Mouse (Mus musculus): ENCODE results near the gene Acsl5.

Gene Acsl5

DNA sequence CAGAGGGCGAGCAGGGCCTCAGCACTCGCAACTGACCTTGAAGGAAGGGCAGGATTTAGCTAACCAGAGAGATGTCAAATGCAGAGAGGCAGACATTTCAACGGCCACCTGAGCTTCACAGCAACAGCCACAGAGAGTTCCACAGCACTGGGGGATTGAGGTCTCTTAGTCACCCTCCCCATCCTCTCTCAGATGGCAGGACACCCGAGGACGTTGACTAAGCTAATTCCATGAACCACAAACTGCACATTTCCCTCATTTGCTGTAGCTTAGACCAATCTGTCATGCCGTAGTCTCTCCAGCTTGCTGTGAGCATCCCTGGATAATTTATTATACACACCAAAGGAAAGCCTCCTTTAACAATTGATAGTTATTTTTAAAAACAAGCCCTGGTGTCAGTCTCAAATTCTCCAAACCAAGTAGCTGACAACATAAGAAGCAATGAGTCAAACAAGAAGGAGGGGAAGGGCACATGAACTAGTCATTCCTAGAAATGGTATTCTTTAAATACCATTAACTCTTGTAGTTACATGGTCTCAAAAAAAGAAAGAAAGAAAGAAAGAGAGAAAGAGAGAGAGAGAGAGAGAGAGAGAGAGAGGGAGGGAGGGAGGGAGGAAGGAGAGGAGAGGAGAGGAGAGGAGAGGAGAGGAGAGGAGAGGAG lies 11.8 kb upstream of the Acsl5 start:
- no peak for DNase-seq (ENCODE audit: low spot score in 2 of 2)

DNA sequence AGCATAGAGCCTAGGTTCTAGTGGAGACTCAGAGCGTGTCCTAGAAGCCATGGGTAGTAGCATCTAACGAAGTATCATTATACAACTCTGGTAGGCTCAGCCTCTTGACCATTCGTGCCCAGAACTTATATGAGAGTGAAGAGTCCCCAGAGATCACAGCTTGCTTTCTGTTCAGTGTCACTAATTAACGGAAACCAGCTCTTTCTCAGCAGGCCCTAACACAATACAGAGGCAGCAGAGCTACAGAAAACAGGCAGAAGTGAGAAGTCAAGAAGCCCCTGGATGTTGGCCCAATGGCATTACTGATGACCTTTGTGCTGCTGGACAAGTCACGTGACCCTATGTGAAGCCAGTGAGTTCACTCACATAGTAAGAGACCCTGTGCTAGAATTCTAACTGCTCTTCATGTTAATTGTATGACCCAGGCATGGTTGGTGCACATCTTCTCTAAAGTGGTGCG lies 10.5 kb upstream of the Acsl5 start, which contains the start of gene Gucy2g:
Gene Gucy2g (minus strand): TSS at position 51 of the 460 bp plus-strand sequence.
- no peak for DNase-seq (ENCODE audit: low spot score in 2 of 2)

DNA sequence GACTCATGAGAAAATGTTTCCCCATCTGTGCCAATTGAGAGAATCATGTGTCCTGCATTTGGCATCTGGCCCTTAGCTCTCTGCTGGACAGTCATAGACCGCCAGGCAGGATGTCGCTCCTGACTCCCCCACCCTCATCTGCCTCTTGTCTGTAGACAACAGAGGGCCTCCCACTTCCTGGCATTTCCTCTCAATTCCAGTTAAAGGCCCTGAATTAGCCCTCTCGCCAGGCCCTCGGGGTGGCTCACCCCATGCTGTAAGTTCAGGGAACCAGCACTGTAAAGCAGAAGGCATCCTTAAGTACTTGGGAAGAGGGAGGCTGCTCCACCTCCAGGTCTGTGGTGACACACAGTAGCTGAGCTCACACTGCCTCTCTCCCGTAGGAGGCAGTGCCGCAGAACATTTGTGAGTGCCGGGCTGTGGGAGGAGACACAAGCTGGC lies 6.9 kb upstream of the Acsl5 start:
- DNase-seq (ENCODE audit: low spot score in 2 of 2) = peak in 1 of 2 experiments; percentile 39

GRCm38 (mm10) chr19:55247563-55247962 lies 4.2 kb upstream of the Acsl5 start:
- no peak for DNase-seq (ENCODE audit: low spot score in 2 of 2)

GRCm38 (mm10) chr19:55247991-55248520 lies 3.7 kb upstream of the Acsl5 start:
- DNase-seq (ENCODE audit: low spot score in 2 of 2) = no peak

- no peak for DNase-seq (ENCODE audit: low spot score in 2 of 2)
These were observed 1.3 kb upstream of the Acsl5 start for GRCm38 (mm10) chr19:55250451-55250850.

DNA sequence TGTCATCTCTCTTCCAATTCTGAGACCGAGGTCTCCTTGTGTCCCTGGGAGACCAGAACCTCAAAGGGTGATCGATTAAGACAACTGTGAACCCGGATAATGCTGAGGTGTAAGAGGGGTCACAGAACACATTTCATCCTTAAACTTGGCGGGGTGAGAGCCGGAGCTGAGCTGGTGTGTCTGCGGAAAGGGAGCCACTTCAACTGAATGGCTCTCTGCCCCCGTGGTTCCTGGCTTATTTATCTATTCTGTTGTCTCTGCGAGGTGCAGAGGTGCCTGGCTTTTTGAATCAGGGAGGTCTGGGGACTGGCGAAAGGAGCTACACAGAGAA lies 1.5 kb downstream of the Acsl5 start:
- no peak for DNase-seq (ENCODE audit: low spot score in 2 of 2)

DNA sequence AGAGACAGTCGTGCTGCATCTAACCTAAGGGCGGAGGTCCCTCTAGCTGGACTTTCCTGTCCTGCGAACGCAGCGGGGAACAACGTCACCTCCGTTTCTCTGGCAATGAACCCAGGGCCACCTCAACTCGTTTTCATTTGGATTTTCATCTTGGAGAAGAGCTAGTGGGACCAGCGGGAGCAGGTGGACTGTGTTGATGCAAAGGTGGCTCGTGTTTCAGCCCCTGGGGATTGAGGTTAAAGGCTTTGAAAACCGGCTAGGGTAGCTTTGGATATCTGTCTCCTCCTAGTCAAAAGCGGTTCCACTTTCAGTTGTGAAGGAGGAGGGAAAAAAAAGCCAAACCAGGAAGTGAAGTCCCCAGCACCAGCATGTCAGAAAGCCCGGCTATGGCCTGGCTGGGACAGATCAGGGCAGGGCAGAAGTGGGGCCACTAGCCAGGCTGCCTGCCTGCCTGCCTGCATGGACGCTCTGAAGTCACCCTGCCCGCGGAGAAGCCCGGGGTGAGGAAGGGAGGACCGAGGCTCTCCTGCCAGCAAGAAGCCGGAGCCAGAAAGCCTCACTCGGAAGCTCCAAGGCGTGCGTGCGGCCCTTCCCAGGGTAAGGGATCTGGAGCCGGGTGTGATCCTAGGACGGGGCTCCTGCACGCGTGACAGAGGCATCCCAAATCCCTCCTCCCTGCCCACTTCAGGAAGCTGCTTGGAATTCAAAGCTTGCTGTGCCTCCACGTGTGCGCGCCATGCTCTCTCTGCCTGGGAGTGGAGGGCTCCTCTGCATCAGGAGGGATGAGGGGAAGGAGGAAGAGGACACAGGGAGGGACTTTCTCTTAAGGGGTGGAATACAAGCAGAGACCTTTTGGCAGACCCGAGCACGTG lies 2.1 kb downstream of the Acsl5 start:
- DNase-seq (ENCODE audit: low spot score in 2 of 2) = peak; percentile 70 to 74

GRCm38 (mm10) chr19:55254513-55255016 lies 2.8 kb downstream of the Acsl5 start:
- DNase-seq (ENCODE audit: low spot score in 2 of 2) = no peak

GRCm38 (mm10) chr19:55256156-55256555 lies 4.4 kb downstream of the Acsl5 start:
- DNase-seq (ENCODE audit: low spot score in 2 of 2) = no peak

DNA sequence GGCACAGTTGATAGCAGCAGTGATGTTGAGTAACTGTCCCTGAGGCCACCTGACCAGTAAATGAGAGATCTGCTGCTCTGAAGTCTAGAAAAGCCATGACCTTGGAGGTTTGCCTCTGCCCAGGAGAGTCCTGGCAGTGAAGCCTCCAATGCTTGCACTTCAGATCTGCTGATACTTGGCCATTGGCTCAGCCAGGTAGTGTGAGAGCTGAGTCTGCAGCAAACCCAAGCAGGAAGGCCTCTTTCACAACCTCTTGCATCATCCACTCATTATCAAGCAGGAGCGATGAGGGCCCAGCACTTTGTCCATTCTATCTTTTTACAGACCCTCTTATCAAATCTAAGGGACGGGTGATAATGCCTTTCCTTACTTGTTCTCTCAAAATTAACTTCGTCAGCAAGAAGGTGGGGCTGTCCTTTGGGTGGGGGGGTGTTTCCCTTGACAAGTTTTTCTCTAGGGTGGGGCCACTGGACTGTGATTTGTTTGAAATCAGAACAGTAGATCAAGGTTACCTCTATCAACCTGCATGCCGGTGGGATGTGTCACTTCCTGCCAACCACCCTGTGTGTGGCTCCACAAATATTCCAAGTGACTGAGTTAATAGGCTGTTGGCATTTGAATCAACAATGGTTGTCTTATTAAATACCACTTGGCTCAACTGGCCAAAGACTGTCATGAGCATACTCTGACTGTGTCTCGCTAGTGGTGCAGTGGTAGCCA lies 6.1 kb downstream of the Acsl5 start:
- peak in 1 of 2 experiments; percentile 31 for DNase-seq (ENCODE audit: low spot score in 2 of 2)

- DNase-seq (ENCODE audit: low spot score in 2 of 2) = no peak
These were observed 6.8 kb downstream of the Acsl5 start for GRCm38 (mm10) chr19:55258514-55258913.

GRCm38 (mm10) chr19:55260389-55261184 lies 8.8 kb downstream of the Acsl5 start:
- DNase-seq (ENCODE audit: low spot score in 2 of 2) = no peak

DNA sequence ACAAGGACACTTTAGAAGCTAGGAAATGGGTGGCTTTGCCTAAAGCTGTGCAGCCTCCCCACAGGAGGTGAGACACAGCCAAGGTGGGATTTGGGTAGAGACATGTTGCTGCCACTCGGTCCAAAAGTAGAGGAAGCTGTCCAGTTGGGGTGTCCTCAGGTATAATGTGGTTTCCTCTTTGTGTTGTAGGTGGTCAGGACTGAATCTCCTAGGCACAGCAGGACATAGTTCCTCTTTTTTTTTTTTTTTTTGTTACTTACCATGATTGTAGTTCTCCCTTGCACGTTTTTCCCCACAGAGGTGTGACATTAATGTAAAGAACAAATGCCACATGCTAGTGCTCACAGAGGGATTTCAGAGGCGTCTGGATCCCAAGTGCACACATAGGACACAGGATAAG lies 13.5 kb downstream of the Acsl5 start:
- no peak for DNase-seq (ENCODE audit: low spot score in 2 of 2)

GRCm38 (mm10) chr19:55266786-55267185 lies 15.0 kb downstream of the Acsl5 start:
- DNase-seq (ENCODE audit: low spot score in 2 of 2) = peak; percentile 48 to 55

GRCm38 (mm10) chr19:55268150-55268549 lies 16.4 kb downstream of the Acsl5 start:
- no peak for DNase-seq (ENCODE audit: low spot score in 2 of 2)

DNA sequence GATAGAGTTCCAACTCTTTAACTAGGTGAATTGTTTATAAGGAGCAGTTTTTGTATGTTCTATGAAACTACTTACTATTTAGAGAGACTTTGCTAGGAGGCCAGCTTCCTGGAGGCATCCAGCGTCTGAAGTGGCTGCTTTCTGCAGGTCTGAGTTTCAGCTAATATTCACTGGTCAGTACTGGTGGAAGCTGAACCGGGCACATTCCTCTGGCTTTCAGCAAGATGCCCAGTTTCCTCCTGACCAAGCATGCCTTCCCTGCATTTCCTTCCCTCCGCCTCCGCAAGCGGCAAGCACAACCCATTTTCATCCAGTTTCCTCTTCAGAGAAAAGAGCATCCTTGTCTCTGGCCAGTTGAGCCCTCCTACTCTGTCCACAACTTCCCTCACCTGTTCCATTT lies 17.3 kb downstream of the Acsl5 start:
- no peak for DNase-seq (ENCODE audit: low spot score in 2 of 2)

- DNase-seq (ENCODE audit: low spot score in 2 of 2) = no peak
These were observed 19.7 kb downstream of the Acsl5 start for GRCm38 (mm10) chr19:55271448-55271847.

GRCm38 (mm10) chr19:55273340-55273739 lies 21.6 kb downstream of the Acsl5 start:
- DNase-seq (ENCODE audit: low spot score in 2 of 2) = no peak

DNA sequence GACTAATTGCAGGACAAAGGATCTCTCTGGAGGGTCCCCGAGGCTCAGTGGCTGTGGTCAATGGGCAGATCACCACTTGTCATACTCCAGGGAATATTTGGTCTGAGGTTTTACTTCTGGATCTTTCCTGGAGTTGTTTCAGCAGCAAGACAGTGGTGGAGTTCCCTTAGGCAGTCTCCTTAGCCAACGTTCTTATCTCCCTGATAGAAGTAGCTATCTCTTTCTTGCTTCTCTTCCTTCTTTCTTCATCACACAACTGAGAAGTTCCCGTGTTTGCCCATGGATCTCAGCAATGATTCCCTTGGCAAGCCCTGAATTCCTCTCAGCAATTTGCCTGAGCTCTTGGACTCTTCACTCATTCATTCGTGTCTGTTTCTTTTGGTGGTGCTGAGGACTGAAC lies 24.4 kb downstream of the Acsl5 start:
- DNase-seq (ENCODE audit: low spot score in 2 of 2) = no peak

DNA sequence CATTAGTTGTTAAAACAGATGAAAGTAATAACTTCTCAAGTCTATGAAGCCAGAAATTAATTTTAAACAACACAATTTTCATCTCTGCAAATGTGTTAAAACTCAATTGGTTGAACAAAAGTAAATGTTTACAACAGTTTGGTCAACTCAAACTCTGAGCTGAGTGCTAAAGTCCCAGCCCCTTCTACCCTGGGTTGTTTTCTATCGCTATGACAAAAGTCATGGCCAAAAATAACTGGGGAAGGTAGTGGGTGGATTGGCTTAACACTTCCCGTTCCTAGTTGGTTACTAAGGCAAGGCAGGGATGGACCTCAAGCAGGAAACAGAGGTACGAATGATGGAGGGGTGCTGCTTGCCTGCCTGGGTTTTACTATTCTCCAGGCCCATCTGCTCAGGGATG lies 25.0 kb downstream of the Acsl5 start:
- no peak for DNase-seq (ENCODE audit: low spot score in 2 of 2)

All from urinary bladder, postnatal 36 days (tissue).